Mouse (Mus musculus): ENCODE results near the gene Top1.

Top1 gene

DNA sequence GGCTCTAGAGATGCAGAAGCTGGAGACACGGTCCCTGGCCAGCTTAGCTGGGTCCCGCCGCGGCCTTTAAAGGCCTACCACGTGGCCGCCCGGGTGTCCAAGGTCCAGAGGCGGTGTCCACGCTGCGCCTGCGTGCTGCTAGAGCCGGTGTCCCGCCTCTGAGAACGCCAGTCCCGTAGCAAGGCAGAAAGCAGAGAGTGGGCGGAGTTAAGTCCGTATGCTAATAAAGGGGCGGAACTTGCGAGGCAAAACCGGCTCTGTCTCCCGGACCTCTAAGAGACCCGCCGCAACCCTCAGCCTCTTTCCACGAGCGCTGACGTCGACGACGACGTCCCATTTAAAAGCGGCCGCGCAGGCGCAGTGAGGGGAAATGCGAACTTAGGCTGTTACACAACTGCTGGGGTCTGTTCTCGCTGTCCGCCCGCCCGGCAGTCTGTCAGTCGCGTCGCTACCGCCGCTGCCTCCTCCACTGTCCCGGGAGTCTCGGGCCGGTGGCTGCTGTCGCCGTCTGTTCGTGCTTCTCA is at the start of gene Top1:
TSS of gene Top1 (plus strand) at position 275 of the 524 bp plus-strand sequence.
- peak; percentile 98 for DNase-seq (ENCODE audit: low read depth, low spot score)

DNA sequence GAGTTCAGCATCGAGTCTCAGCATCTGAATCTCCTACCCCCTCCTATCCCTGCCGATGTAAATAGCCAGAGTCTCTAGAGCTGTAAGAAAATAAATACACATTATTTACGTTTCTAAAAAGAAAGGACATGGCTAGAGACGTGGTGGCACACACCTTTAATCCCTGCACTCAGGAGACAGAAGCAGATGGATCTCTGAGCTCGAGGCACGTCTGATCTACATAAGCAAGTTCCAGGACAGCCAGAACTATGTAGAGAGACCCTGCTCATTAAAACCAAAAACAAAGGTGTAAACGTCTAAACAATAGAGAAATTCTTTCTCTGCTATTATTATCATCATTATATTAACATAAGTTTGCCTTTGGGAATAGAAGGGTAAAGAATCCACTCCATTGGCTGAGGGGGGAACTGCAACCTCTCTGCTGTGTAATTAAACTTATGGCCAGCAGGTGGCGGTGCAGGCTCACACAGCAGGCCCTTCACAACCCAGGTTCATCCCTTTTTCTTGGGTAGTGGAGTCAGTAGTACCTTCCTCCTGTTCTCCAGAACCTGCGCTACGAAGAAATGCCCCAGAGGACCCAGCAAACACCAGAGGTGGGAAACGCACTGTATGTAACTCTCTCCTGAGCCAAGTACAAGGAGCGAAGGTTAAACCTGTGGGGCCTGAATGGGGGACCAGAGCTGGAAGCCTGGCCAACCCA is 48.0 kb upstream of the Top1 start:
- DNase-seq (ENCODE audit: low read depth, low spot score), result peak; percentile 71

DNA sequence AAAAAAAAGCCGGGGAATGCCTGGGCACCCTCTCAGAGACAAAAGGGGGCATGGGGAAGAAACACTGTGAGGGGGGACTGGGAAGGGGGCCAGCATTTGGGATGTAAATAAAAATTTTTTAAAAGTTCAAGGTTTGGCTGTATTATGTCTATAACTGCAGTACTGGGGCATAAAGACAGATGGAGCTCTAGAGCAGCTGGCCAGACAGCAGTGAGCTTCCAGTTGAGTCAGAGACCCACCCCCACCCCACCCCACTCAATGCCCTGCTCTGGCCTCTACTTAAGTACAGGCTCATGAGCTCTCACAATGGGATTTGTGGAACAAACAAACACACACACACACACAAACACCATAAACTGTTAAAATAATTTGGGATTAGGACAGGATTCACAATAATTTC is 43.9 kb upstream of the Top1 start:
- peak; percentile 49 for DNase-seq (ENCODE audit: low read depth, low spot score)

DNA sequence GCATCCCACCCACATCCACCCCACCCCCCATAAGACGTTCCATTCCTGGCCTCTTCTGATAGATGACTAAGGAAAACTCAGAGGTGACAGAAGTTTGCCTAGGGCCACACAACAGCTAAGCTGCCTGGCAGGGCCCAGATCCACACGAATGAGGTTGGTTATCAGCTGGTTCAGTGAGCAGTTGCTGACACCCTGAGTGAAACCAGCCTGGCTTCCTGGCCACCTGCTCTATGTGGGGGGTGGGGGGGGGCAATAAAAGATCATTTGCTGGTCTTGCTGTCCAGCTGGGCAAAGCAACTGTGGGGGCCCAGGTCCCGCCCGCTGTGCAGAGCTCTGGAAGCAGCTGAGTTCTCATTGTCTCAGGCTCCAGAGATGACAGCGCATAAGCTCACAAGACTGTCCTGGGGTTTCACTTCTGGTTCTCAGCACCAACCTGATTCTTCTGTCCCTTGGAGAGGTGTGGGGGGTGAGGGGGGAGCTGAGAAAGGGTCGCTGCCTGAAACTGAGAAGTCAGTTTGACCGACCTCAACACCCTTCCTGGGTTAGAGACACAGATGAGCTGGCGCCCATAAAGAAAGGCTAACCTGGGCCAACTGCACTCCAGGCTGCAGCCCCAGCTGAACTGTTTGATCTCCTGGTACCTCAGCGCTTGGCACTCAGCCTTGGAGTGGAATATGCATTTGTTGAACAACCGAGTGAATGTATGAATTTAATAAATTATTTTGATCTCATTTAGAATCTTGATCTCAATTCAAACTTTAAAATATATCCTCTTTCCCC is 42.3 kb upstream of the Top1 start:
- no peak for DNase-seq (ENCODE audit: low read depth, low spot score)

- no peak for DNase-seq (ENCODE audit: low read depth, low spot score)
These were observed 35.7 kb upstream of the Top1 start for GRCm38 (mm10) chr2:160610012-160610411.

GRCm38 (mm10) chr2:160613186-160613919 is 32.3 kb upstream of the Top1 start:
- DNase-seq (ENCODE audit: low read depth, low spot score), result no peak

DNA sequence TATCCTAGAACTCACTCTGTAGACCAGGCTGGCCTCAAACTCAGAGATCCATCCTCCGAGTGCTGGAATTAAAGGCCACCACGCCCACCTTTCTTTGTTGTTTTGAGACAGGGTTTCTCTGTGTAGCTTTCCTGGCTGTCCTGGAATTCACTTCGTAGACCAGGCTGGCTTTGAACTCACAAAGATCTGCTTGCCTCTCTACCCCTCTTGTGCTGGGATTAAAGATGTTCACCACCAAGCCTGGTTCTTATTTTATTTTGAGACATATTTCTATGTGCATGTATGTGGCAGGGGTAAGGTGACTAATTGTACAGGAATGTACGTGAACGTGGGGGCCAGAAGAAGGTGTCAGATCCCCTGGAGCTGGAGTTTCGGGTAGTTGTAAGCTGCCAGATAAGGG is 27.9 kb upstream of the Top1 start:
- DNase-seq (ENCODE audit: low read depth, low spot score), result no peak

- DNase-seq (ENCODE audit: low read depth, low spot score), result no peak
These were observed 27.0 kb upstream of the Top1 start for GRCm38 (mm10) chr2:160618619-160619220.

DNA sequence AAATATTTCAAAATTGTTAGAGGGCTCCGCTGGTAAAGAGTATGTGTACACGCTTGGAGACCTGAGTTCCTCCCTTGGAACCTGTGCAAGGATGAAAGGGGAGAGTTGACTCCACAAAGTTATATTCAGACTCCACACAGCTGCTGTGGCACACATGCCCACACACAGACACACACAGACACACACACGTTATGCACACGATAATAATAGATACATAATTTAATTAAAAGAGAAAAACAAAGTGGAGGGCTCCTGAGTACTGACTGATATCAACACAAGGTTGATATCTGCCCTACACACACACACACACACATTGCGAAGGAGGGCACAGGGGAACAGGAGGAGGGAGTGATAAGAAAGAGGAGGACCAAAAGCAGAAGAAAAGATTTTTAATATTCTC is 26.4 kb upstream of the Top1 start:
- DNase-seq (ENCODE audit: low read depth, low spot score), result no peak

DNA sequence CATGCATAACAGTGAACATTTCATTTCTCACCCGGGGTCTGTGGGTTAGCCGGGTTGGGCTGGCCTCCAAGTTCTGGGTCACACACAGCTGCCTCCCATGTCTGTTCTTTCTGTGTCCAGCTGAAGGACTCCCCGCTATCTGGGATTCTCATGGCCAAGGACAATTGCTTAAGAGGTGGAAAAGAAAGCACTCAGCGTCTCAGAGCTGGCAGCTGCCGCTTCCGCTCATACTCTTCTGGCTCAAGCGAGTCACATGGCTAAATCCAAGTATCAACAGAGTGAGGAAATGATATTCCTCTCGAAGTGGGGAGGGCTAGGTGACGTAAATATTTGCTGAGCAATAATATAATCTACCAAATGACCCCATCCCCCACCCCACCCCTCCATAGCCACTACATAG is 25.9 kb upstream of the Top1 start:
- DNase-seq (ENCODE audit: low read depth, low spot score), result no peak

DNA sequence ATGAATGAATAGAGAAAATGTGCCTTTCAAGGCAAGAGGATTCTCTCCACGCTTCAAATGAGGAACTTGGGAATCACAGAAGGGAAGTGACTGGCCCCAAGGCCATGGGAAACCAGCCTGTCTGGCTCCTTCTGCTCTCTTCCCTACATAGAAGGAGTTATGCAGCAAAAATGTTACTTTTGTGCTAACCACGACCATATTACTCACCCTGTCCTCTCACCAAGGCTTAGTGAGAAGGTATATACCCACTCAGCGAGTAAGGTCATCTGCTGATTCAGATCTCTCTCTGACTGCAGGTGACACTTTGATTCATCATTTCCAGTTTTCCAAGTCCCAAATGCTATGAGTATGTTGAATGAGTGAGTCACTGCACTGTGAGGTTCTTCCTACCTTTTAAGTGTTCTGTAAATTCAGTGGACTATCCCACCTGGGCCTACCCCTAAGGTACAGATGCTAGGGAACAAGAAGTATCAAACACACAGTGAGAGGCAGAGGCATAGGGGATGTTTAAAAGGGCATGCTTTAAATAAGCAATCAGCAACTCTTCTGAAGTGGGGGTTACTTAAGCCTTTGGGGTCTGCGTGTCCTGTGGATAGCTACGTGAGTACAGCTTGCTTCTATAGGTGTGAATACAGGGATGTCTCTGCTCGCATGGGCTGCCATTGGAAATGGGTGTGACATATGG is 25.3 kb upstream of the Top1 start:
- no peak for DNase-seq (ENCODE audit: low read depth, low spot score)

- DNase-seq (ENCODE audit: low read depth, low spot score), result no peak
These were observed 24.7 kb upstream of the Top1 start for GRCm38 (mm10) chr2:160621001-160621448.

- DNase-seq (ENCODE audit: low read depth, low spot score), result no peak
These were observed 24.0 kb upstream of the Top1 start for GRCm38 (mm10) chr2:160621661-160622211.

DNA sequence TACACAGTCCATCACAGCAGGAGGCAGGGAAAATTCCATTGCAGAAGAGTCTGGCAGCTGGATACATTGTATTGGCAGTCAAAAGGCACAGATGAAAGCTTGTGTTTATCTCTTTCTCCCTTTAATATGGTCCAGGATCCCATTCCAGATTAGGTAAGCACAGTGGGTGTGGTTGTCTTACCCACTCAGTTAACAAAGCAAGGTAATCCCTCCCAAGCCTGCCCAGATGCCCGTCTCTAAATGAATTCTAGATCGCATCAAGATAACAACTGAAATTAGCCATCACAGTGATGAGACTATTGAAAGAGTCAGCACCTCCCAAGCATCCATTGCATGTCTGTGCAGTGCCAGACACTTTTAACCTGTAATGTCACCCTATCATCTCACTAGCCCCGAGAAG is 23.0 kb upstream of the Top1 start:
- DNase-seq (ENCODE audit: low read depth, low spot score), result no peak

GRCm38 (mm10) chr2:160623745-160624144 is 21.9 kb upstream of the Top1 start:
- DNase-seq (ENCODE audit: low read depth, low spot score), result no peak

- no peak for DNase-seq (ENCODE audit: low read depth, low spot score)
These were observed 18.3 kb upstream of the Top1 start for GRCm38 (mm10) chr2:160627207-160628025.

DNA sequence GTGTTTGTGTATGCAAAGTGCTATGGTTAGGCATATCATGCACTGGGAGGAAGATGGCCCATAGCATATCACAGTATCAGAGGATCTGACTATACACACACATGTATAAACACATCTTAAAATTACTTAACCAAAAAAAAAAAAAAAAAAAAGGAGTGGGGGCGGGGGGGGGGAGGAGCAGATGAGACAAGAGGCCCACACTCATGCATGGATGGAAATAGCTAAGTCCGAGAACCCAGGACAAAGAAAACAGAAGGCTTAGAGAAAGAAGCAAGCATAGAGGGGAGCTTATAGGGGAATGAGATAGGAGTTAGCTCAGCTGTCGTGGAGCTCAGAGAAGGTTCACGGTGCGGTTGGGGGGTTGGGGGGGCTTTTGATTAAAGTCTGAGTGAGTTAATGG is 17.6 kb upstream of the Top1 start:
- DNase-seq (ENCODE audit: low read depth, low spot score), result no peak

GRCm38 (mm10) chr2:160628666-160629527 is 16.8 kb upstream of the Top1 start:
- DNase-seq (ENCODE audit: low read depth, low spot score), result no peak

- no peak for DNase-seq (ENCODE audit: low read depth, low spot score)
These were observed 16.2 kb upstream of the Top1 start for GRCm38 (mm10) chr2:160629528-160629830.

Measured in R1 (cell line).